Mouse (Mus musculus) cerebellum, adult 2 months (tissue): ENCODE measurements around the gene Tpgs1.

Source experiments
- CTCF ChIP-seq: fragments of 200-500 bp; IDR thresholded peaks from 2 replicates; pipeline ENCODE4 v1.5.1; 2011; ENCODE audit warnings: low read depth, mild to moderate bottlenecking, control low read depth, low read length, moderate library complexity, borderline replicate concordance; ENCODE audit not compliant: insufficient read depth
- POLR2A ChIP-seq: fragments of 200-500 bp; IDR thresholded peaks from 2 replicates; pipeline ENCODE4 v1.6.1; 2011; ENCODE audit warnings: low read length, control low read depth, borderline replicate concordance; ENCODE audit not compliant: insufficient read depth

- TF ChIP-seq POLR2A (no peak), CTCF (no peak)
Observed at GRCm38 (mm10) chr10:79683726-79684640, 14.8 kb downstream of the Tpgs1 start.
